31 mouse cellular contexts compared by ENCODE assay signal in the genomic region with DNA sequence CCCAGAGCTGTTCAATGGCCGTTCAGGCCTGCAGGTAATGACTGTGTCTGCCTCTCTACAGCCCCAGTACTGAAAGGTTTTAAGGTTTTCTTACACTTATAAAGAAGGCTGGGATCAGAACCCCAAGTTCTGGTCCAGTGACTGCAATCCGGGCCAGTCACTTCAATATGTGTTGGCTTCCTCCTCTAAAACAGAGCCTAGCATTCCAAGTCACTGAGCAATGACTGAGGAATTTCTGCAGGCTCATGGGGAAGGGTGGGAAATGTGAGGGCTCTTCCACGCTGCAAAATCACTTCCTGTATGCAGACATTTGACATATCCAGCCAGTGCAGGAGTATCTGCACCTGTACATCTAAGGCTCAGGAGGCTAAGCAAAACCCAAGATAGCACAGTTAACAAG.
DNase-seq lines count a peak whose midpoint lies in the region; ATAC-seq lines count a peak whose summit lies in the region.
"Had no signal": no experiment of that assay in that cellular context is flagged by ENCODE, and none has a peak within 500 bp of the region (broad histone marks: within the 10 kb centered on the region; RNA-seq: fewer than 3 reads in every experiment).

No protein-coding gene starts in this region.

- H3K9ac ChIP-seq in forebrain, embryonic 15.5 days (replicated peaks) = no peak overlapping the region
- no peak overlapping the region for H3K9ac ChIP-seq in forebrain, embryonic 16.5 days (replicated peaks; ENCODE audit: low read depth, low read length)
- H3K9ac ChIP-seq: embryonic facial prominence, embryonic 13.5 days; heart, embryonic 15.5 days; intestine, embryonic 15.5 days; limb, embryonic 15.5 days; liver, embryonic 13.5 days; neural tube, embryonic 12.5 days had no signal

- H3K4me3 ChIP-seq in forebrain, embryonic 15.5 days = no peak overlapping the region
- H3K4me3 ChIP-seq in forebrain, embryonic 16.5 days (replicated peaks; ENCODE audit: low read length) = no peak overlapping the region
- H3K4me3 ChIP-seq: embryonic facial prominence, embryonic 13.5 days; heart, embryonic 10.5 days; heart, embryonic 15.5 days; intestine, embryonic 15.5 days; limb, embryonic 10.5 days; limb, embryonic 15.5 days; liver, embryonic 13.5 days; myocyte; neural tube, embryonic 12.5 days had no signal

- no peaks in the 10 kb centered on the region for H3K9me3 ChIP-seq in forebrain, embryonic 15.5 days
- no peaks in the 10 kb centered on the region for H3K9me3 ChIP-seq in forebrain, embryonic 16.5 days (ENCODE audit: control insufficient read depth, low read length)
- H3K9me3 ChIP-seq: embryonic facial prominence, embryonic 13.5 days; heart, embryonic 10.5 days; heart, embryonic 15.5 days; intestine, embryonic 15.5 days; limb, embryonic 10.5 days; limb, embryonic 15.5 days; liver, embryonic 13.5 days; neural tube, embryonic 12.5 days had no signal

- peaks cover 67% of the 10 kb centered on the region for H3K4me1 ChIP-seq in forebrain, embryonic 15.5 days
- peaks cover 65% of the 10 kb centered on the region for H3K4me1 ChIP-seq in forebrain, embryonic 16.5 days (replicated peaks; ENCODE audit: control insufficient read depth, insufficient read depth, low read length)
- H3K4me1 ChIP-seq: heart, embryonic 15.5 days; intestine, embryonic 15.5 days; liver, embryonic 13.5 days had no signal

- peak; percentile 10 for DNase-seq in lung, postnatal 25 days (ENCODE audit: low spot score)
- DNase-seq in lung, postnatal 10 days = no peak
- peak; percentile 58 for DNase-seq in 3134 (ENCODE audit: extremely low read depth, insufficient read length, low spot score)
- peak; percentile 48 for DNase-seq in Muller cell, postnatal 12 days (ENCODE audit: inconsistent ontology term)
- DNase-seq in ovary, postnatal 14 days (ENCODE audit: low spot score) = no peak
- DNase-seq: adrenal gland, postnatal 14 days; cerebellum, adult 11 months; cerebellum, adult 9-10 months; gastrocnemius, postnatal 25 days; heart, adult 11 months; heart, postnatal 4 days; kidney, adult 2 months; kidney, postnatal 14 days; layer of hippocampus, adult 9-11 months; liver, embryonic 13.5 days; lung, adult 18-20 months; thymus, adult 2 months; thymus, postnatal 36 days had no signal

- no peaks in the 10 kb centered on the region for H3K27me3 ChIP-seq in forebrain, embryonic 15.5 days
- H3K27me3 ChIP-seq in forebrain, embryonic 16.5 days (replicated peaks; ENCODE audit: control insufficient read depth, insufficient read depth, low read length) = no peaks in the 10 kb centered on the region
- H3K27me3 ChIP-seq: embryonic facial prominence, embryonic 13.5 days; intestine, embryonic 15.5 days; limb, embryonic 15.5 days; liver, embryonic 13.5 days; neural tube, embryonic 12.5 days had no signal

- 84% methylated on average over 3 of the region's 3 CpGs for WGBS in forebrain, embryonic 15.5 days
- WGBS in forebrain, embryonic 16.5 days = 81% methylated on average over 3 of the region's 3 CpGs

- peak overlapping the region; percentile 20 for H3K27ac ChIP-seq in forebrain, embryonic 15.5 days (replicated peaks)
- H3K27ac ChIP-seq in forebrain, embryonic 16.5 days (ENCODE audit: low read length) = no peak overlapping the region
- H3K27ac ChIP-seq: embryonic facial prominence, embryonic 13.5 days; heart, embryonic 10.5 days; heart, embryonic 15.5 days; hindbrain, postnatal 0 days; intestine, embryonic 15.5 days; limb, embryonic 10.5 days; limb, embryonic 15.5 days; liver, embryonic 13.5 days; neural tube, embryonic 12.5 days had no signal

- ATAC-seq in forebrain, embryonic 15.5 days (replicated peaks) = no peak
- ATAC-seq in forebrain, embryonic 16.5 days = no peak
- ATAC-seq: hindbrain, postnatal 0 days; intestine, embryonic 15.5 days; lung, postnatal 0 days; midbrain, embryonic 16.5 days had no signal

- H3K36me3 ChIP-seq in forebrain, embryonic 15.5 days = no peaks in the 10 kb centered on the region
- H3K36me3 ChIP-seq in forebrain, embryonic 16.5 days (ENCODE audit: control insufficient read depth, insufficient read depth) = no peaks in the 10 kb centered on the region
- H3K36me3 ChIP-seq: embryonic facial prominence, embryonic 13.5 days; heart, embryonic 10.5 days; heart, embryonic 15.5 days; intestine, embryonic 15.5 days; limb, embryonic 10.5 days; limb, embryonic 15.5 days; liver, embryonic 13.5 days; neural tube, embryonic 12.5 days had no signal

- no peak overlapping the region for H3K4me2 ChIP-seq in forebrain, embryonic 15.5 days (replicated peaks)
- H3K4me2 ChIP-seq in forebrain, embryonic 16.5 days (ENCODE audit: low read length) = no peak overlapping the region
- H3K4me2 ChIP-seq: embryonic facial prominence, embryonic 13.5 days; heart, embryonic 15.5 days; intestine, embryonic 15.5 days; limb, embryonic 15.5 days; liver, embryonic 13.5 days; neural tube, embryonic 12.5 days had no signal

Comparison
In these comparisons a context has a peak if more than half of its experiments do, and no peak if none do; other contexts are left out.
1. DNase-seq: peak in lung, postnatal 25 days (single experiment), 3134 (single experiment) and Muller cell, postnatal 12 days (single experiment); none in lung, postnatal 10 days (single experiment) and ovary, postnatal 14 days (single experiment).